8 mouse cellular contexts compared by ENCODE assay signal in the genomic region with DNA sequence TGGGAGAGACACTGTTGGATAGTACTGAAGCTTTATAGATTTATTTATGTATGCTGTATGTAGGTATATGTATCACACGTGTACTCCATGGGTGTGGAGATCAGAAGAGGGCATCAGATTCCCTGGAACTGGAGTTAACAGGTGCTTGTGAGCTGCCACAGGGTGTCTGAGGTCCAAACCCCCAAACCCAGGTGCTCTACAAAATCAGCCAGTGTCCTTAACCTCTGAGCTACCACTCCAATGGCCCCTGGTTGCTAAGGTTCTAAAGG. TPM values are rescaled to one million over a fixed set of nuclear protein-coding genes. Genes with fewer than 3 reads are reported as not detected.
A peak's percentile ranks its signal among the peaks of the same experiment; 100 is the strongest.
DNase-seq lines count a peak whose midpoint lies in the region; ATAC-seq and TF ChIP-seq lines count a peak whose summit lies in the region.

No protein-coding gene starts in this region.

- H3K4me2 ChIP-seq in CH12.LX (ENCODE audit: insufficient read depth, low read depth, poor library complexity, severe bottlenecking), result peak overlapping the region; percentile 70; the same call in 1 of the 2 replicates
- H3K4me2 ChIP-seq in forebrain, embryonic 16.5 days (ENCODE audit: low read length), result peak overlapping the region; percentile 57
- H3K4me2 ChIP-seq in liver, embryonic 16.5 days (ENCODE audit: low read depth, low read length), result peak overlapping the region; percentile 40

- peaks cover 0 to 20% of the 10 kb centered on the region in 2 experiments; a peak in 2 of 4 replicates for H3K4me1 ChIP-seq in CH12.LX (ENCODE audit: control insufficient read depth in 1 of 2, insufficient read depth in 2 of 2)
- H3K4me1 ChIP-seq in forebrain, embryonic 16.5 days (replicated peaks; ENCODE audit: control insufficient read depth, insufficient read depth, low read length), result peaks cover 20% of the 10 kb centered on the region
- no peaks in the 10 kb centered on the region; the same call in 1 of the 2 replicates for H3K4me1 ChIP-seq in liver, embryonic 16.5 days (ENCODE audit: control insufficient read depth, low read depth, low read length)

- WGBS in forebrain, embryonic 16.5 days, result 0% methylated on average over 1 of the region's 1 CpGs
- WGBS in liver, embryonic 16.5 days (ENCODE audit: insufficient replicate concordance), result 11% methylated on average over 1 of the region's 1 CpGs

- intact Hi-C loops in gastrocnemius, adult 2 months (cut with DNase I), result no loop called here
- intact Hi-C loops in left cerebral cortex, postnatal 36 days (cut with DNase I), result loop anchor here (5.0 to 10.0 kb wide), 2 partner anchors 99 to 579 kb away; a partner anchor contains a TSS

- TF ChIP-seq RAD21 in CH12.LX (IDR thresholded peaks at IDR 0.05; ENCODE audit: low read depth, low read length), result no peak

- TF ChIP-seq POLR2A in CH12.LX (IDR thresholded peaks at IDR 0.05; ENCODE audit: low read depth, low read length), result no peak

- H3K79me2 ChIP-seq in CH12.LX (replicated peaks; ENCODE audit: control insufficient read depth, extremely low read depth, insufficient read depth, poor library complexity, severe bottlenecking), result no peaks in the 10 kb centered on the region

- dilution Hi-C loops in CH12.LX (cut with MboI; ENCODE audit: extremely low pct_ligation_motif_present, extremely low pct_unique_long_range_greater_than_20kb, low sequenced_read_pairs), result no loop called here

- TF ChIP-seq EP300 in CH12.LX (IDR thresholded peaks at IDR 0.05; ENCODE audit: low read length), result no peak

- in situ Hi-C loops in CH12.LX (cut with MboI; ENCODE audit: low pct_ligation_motif_present, low pct_unique_long_range_greater_than_20kb, low sequenced_read_pairs), result no loop called here

- H3K9me3 ChIP-seq in CH12.LX (replicated peaks; ENCODE audit: low read length), result peaks cover 2% of the 10 kb centered on the region
- peaks cover 6% of the 10 kb centered on the region; the same call in 1 of the 2 replicates for H3K9me3 ChIP-seq in forebrain, embryonic 16.5 days (ENCODE audit: control insufficient read depth, low read length)
- no peaks in the 10 kb centered on the region for H3K9me3 ChIP-seq in liver, embryonic 16.5 days (replicated peaks; ENCODE audit: control insufficient read depth, low read length)

- H3K27me3 ChIP-seq in CH12.LX (replicated peaks), result no peaks in the 10 kb centered on the region
- no peaks in the 10 kb centered on the region for H3K27me3 ChIP-seq in forebrain, embryonic 16.5 days (replicated peaks; ENCODE audit: control insufficient read depth, insufficient read depth, low read length)
- H3K27me3 ChIP-seq in liver, embryonic 16.5 days (ENCODE audit: control insufficient read depth, insufficient read depth, low read depth, low read length), result no peaks in the 10 kb centered on the region

- no peak for DNase-seq in gastrocnemius, adult 2 months
- DNase-seq in gastrocnemius, postnatal 25 days, result no peak
- DNase-seq in CH12.LX (ENCODE audit: extremely low read depth), result no peak
- no peak for DNase-seq in urinary bladder, postnatal 4 days (ENCODE audit: low spot score in 2 of 2)
- DNase-seq in left cerebral cortex, postnatal 36 days (ENCODE audit: low spot score in 2 of 2), result no peak
- DNase-seq in frontal cortex, adult 2 months (ENCODE audit: extremely low spot score in 1 of 2, low spot score in 1 of 2), result no peak

- H3K27ac ChIP-seq in gastrocnemius, adult 2 months, result no peak overlapping the region
- no peak overlapping the region for H3K27ac ChIP-seq in CH12.LX (ENCODE audit: insufficient read depth, low read depth)
- H3K27ac ChIP-seq in forebrain, embryonic 16.5 days (ENCODE audit: low read length), result peak overlapping the region; percentile 99
- H3K27ac ChIP-seq in liver, embryonic 16.5 days (ENCODE audit: low read length), result no peak overlapping the region

- no peak for TF ChIP-seq CTCF in gastrocnemius, adult 2 months (IDR thresholded peaks at IDR 0.05)
- TF ChIP-seq CTCF in CH12.LX (conservative IDR thresholded peaks at IDR 0.05 in 1 of 2, IDR thresholded peaks at IDR 0.05 in 1 of 2; ENCODE audit: low read depth in 2 of 2, low read length in 2 of 2), result no peak

- H3K9ac ChIP-seq in CH12.LX (ENCODE audit: insufficient read depth, low read depth), result no peak overlapping the region; the same call in 1 of the 2 replicates
- H3K9ac ChIP-seq in forebrain, embryonic 16.5 days (replicated peaks; ENCODE audit: low read depth, low read length), result peak overlapping the region; percentile 67
- no peak overlapping the region for H3K9ac ChIP-seq in liver, embryonic 16.5 days (ENCODE audit: low read depth, low read length)

- no peak; the same call in 1 of the 2 replicates for ATAC-seq in forebrain, embryonic 16.5 days
- no peak for ATAC-seq in liver, embryonic 16.5 days (ENCODE audit: low read depth)

- H3K36me3 ChIP-seq in CH12.LX (replicated peaks in 1 of 2; ENCODE audit: control insufficient read depth in 1 of 2, insufficient read depth in 1 of 2, low read length in 1 of 2), result no peaks in the 10 kb centered on the region
- H3K36me3 ChIP-seq in forebrain, embryonic 16.5 days (ENCODE audit: control insufficient read depth, insufficient read depth), result no peaks in the 10 kb centered on the region
- no peaks in the 10 kb centered on the region for H3K36me3 ChIP-seq in liver, embryonic 16.5 days (ENCODE audit: control insufficient read depth, insufficient read depth)

- H3K4me3 ChIP-seq in gastrocnemius, adult 2 months, result peak overlapping the region; percentile 78
- H3K4me3 ChIP-seq in CH12.LX (replicated peaks in 1 of 3; ENCODE audit: low read depth in 2 of 3, low read length in 2 of 3, poor library complexity in 1 of 3), result peak overlapping the region; percentile 65 to 91 (median 80)
- H3K4me3 ChIP-seq in forebrain, embryonic 16.5 days (replicated peaks; ENCODE audit: low read length), result peak overlapping the region; percentile 50
- H3K4me3 ChIP-seq in liver, embryonic 16.5 days (ENCODE audit: low read depth, low read length), result peak overlapping the region; percentile 49

TF ChIP-seq in CH12.LX, 34 proteins besides CTCF, POLR2A, EP300 and RAD21:
- TF ChIP-seq MAZ (IDR thresholded peaks at IDR 0.05; ENCODE audit: low read depth, low read length) (no peak), IRF4 (IDR thresholded peaks at IDR 0.05; ENCODE audit: low read depth, low read length) (no peak), HCFC1 (IDR thresholded peaks at IDR 0.05; ENCODE audit: low read depth, low read length) (no peak), BHLHE40 (IDR thresholded peaks at IDR 0.05; ENCODE audit: low read depth, low read length) (no peak), RCOR1 (conservative IDR thresholded peaks at IDR 0.05; ENCODE audit: low read depth, low read length) (no peak), ELF1 (IDR thresholded peaks at IDR 0.05; ENCODE audit: low read depth, low read length) (no peak), TCF12 (IDR thresholded peaks at IDR 0.05; ENCODE audit: low read depth, low read length) (no peak), CHD2 (IDR thresholded peaks at IDR 0.05; ENCODE audit: low read length) (no peak)

RNA-seq across cellular contexts. Expression of a gene that starts 39.7 kb away (rescaled TPM):
- not detected for total RNA-seq in gastrocnemius, adult 2 months (2021)
- not detected for total RNA-seq in gastrocnemius, postnatal 25 days (2021)
- total RNA-seq in CH12.LX (2012; rRNA removed) (not detected in 2 replicates), CH12.LX (2014; rRNA removed) (not detected in 2 replicates)
- polyA plus RNA-seq in CH12.LX (2012; ENCODE audit: insufficient read length, low read depth), result not detected in 2 replicates
- not detected in 2 replicates for polyA plus RNA-seq in forebrain, embryonic 16.5 days (2015; fragmentation: Nextera tagmentation; extraction: Ambion mirVana)
- polyA plus RNA-seq in liver, embryonic 16.5 days (2015; fragmentation: Nextera tagmentation; extraction: Ambion mirVana), result not detected in 2 replicates
- total RNA-seq in left cerebral cortex, postnatal 36 days (2021), result not detected
- not detected in 2 replicates for polyA plus RNA-seq in frontal cortex, adult 2 months (2012; rRNA removed)
